Mouse (Mus musculus): ENCODE measurements around the gene Ppp1r2. TPM values are rescaled to one million over a fixed set of nuclear protein-coding genes. Genes with fewer than 3 reads are reported as not detected.

The Ppp1r2 gene
- total RNA-seq, 2 experiments from 2014 or later = 85.9 to 87.7 TPM

DNA sequence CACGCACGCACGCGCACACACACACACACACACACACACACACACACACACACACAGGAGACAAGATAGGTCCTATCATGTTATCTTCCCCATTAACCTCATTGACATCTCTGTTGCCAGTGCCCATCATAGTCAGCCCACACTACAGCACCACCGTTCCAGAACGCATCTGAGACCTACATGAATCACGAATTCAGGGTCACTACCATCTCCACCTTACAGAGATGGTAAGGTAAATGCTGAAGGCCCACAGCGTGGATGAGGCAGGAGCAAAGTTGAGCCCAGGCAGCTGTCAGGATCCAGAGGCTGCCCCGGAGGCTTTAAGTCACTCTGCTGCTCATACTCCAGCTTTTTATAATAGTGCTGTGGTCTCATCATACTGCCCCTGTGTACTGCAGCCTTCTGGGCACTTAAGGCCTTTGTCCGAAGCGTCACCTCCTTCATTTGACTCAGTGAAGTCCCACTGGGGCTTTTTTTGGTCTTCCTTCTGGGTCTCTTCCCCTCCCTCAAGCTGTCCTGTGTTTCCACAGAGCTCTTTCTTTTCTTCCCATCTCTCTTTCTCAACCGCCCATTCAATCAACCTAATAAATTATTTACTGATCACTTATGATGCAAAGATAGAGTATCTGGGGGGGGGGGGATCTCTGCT is 40.1 kb downstream of the Ppp1r2 start:
- no peak for DNase-seq (ENCODE audit: low spot score in 2 of 2)

DNA sequence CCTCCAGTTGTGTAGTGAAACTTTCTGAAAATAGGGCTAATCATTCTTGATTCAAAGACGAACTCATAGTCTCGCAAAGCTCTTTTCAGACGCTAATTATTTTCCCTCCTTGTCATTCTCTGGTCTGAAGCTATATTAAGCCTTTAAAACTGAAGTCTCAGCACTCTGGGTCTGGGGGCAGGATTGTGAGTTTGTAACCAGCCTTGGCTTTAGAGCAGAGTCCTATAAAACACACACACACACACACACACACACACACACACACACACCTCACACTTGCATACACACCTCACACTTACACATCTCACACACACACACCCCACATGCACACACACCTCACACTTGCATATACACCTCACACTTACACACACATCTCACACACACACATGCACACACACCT is 40.7 kb downstream of the Ppp1r2 start:
- no peak for DNase-seq (ENCODE audit: low spot score in 2 of 2)

DNA sequence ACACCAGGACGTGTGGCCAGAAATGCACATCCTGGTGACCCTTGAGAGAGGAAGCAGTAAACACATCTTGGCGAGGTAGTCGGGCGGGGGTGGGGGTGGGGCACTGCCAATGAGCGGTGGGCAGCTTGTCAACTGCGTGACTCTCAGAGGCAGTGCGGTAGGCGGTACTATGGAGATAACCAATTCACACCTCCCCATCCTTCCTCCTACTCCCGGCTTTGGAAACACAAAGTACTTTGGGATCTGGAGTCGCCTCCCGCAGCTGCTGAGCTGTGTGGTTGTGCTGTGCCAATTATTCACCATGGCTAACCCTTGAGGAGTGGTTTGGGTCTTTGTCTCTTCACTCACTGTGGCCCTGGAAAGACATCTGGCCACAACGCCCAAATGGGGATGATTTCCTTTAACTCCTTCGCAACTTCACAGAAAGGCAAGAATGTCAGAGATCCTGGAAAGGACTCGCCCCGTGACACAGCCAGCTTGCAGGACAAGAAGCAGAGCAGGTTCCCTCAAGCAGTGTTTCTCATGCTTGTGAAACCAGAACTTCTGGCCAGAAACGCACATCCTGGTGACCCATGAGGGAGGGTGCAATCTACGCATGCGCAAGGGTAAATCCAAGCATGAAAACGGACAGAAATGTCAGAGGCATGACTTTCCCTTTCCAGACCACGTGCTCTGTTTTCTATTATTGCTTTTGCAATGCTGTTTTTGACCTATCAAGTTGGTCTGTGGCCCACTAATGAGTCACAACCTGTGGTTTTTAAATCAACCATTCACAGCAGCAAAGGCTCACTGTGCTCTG is 41.3 kb downstream of the Ppp1r2 start:
- peak; percentile 20 to 66 for DNase-seq (ENCODE audit: low spot score in 2 of 2)

DNA sequence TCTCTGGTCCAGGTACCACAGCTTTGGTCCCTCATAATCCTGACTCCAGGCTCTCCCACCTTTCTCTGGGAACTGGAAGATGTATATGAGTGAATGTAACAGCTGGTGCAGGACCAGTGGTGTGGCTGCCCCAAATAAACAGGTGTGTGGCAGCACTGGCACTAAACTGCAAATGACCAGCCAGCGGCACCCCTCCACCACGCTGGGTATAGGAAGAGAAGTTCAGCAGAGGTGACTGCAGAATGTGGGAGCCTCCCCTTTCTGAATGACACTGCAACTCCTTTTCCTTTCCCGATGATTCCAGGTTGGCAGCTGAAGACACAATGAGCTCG is 41.9 kb downstream of the Ppp1r2 start:
- DNase-seq (ENCODE audit: low spot score in 2 of 2) = no peak

DNA sequence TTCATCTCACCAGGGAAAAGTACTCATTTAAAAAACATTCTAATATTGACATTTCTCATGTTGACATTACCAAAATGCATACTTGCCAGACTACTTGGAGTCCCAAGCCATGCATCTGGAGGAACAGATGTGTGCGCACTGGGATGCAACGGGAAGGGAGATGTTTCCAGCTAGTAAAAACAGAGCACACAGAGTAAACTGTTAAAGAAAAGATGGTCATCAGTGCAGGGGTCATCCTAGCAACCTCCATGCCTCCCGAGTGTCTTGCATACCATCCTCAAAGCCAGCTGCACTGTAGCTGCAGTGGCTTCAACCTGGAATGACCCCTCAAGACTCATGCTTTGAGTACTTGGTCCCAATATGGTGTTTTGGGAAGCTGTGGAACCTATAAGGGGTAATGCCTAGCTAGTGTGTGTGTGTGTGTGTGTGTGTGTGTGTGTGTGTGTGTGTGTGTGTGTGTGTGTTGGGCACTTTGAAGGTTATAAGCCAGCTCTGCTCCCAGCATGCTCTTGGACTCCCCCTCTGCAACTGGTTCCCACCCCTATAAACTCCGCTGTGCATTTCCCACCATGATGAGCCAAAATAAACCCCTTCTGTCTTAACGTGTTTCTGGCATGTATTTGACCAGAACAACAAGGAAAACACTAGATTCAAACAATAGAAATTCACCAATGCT is 42.4 kb downstream of the Ppp1r2 start:
- no peak for DNase-seq (ENCODE audit: low spot score in 2 of 2)

DNA sequence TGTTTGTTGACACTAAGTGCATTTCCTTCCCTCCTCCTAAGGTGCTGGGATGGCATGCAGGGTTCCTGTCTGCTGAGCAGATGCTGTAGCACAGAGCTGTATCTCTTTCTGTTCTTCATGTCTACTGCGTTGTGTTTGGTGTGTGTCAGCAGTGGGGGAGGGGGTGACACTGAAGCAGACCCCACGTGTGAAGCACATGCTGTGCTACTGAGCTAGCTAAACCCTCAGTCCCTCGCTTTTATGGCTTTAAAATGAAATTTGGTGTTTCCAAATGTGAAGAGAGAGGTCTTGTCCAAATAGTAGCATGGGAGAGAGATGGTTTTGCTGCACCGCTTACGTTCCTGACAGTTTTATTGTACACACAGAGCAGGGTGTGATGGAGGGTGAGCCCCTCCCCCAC is 43.5 kb downstream of the Ppp1r2 start:
- DNase-seq (ENCODE audit: low spot score in 2 of 2) = no peak

DNA sequence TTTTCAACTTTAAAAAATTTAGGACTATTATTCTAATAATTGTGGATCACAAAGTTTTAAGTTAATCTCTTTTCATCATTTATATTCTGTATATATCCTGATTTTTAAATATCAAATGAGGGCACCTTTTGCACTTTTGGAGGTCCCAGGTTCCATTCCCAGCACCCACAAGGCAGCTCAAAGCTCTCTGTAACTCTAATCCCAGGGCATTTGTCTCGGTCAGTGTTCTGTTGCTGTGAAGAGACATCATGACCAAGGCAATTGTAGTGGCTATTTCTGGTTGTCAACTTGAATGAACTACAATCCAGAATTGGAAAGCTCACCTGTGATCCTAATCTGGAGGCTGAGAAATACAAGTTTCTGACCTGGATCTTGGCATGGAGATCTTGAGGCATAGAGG is 47.3 kb downstream of the Ppp1r2 start:
- no peak for DNase-seq (ENCODE audit: low spot score in 2 of 2)

DNA sequence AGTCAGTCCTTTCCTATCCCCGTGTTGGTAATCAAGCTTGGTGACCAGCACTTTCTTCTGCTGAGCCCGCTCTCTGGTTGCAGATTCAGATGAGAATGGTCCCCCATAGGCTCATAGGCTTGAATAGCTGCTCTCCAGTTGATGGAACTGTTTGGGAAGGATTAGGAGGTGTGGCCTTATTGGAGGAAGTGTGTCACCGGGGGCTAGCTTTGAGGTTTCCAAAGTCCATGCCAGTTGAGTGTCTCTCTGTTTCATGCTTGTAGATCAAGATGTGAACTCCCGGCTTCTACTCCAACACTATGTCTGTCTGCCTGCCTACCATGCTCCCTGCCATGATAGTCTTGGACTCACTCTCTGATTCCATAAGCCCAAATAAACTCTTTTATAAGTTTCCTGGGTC is 59.8 kb downstream of the Ppp1r2 start:
- no peak for DNase-seq (ENCODE audit: low spot score in 2 of 2)

DNA sequence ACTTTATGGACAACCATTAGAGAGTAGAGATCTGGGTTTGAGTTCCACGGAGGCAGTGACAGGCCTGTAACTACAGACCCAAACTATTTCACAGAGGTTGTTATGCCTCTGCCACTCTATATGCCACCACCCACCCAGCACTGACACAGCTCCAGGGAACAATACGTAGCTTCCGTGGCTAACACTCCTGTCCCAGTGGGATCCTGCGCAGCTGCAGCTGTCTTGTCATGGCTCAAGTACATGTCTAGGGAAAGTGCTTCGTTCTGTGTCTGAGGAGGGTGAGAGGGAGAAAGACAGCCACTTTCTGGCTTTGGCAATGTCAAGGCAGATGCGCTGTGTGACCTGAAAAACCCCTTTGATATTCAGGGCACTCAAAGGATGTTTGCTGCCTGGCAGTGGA is 61.6 kb downstream of the Ppp1r2 start:
- DNase-seq (ENCODE audit: low spot score in 2 of 2) = peak in 1 of 2 experiments; percentile 0

DNA sequence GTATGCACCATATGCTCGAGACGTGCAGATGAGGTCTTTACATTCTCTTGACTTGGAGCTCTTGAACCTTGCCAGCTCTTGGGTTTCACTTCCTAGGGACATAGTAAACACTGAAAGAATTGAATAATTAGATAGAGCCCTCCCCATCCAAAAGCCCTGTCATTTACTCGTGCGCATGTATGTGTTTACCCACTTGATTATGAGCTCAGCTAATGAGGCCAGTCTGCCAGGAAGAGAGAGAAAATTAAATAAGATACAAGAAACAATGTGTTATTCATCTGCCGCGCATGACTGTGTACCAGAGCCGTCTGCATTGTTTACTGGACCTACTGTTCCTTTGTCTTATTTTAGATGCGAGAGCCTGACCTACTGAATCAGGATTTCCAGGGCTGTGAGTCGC is 63.6 kb downstream of the Ppp1r2 start:
- DNase-seq (ENCODE audit: low spot score in 2 of 2) = no peak

DNA sequence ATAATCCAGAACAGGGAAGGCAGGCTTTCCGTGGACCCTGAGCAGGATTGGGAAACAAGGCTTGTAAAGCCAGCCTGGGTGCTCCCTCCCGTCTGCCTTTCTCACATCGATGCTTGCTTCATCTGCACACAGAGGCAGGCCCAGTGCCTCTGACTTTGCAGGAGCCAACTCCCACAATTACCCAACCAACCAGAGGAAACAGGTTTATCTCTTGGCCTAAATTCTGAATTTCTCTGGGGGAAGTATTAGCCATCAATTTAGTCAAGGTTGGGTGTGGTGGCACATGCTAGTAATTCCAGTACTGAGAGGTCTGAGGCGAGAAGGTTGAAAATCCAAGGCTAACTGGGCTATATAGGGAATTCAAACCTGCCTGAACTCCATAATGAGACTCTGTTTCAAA is 64.6 kb downstream of the Ppp1r2 start:
- DNase-seq (ENCODE audit: low spot score in 2 of 2) = peak in 1 of 2 experiments; percentile 3

DNA sequence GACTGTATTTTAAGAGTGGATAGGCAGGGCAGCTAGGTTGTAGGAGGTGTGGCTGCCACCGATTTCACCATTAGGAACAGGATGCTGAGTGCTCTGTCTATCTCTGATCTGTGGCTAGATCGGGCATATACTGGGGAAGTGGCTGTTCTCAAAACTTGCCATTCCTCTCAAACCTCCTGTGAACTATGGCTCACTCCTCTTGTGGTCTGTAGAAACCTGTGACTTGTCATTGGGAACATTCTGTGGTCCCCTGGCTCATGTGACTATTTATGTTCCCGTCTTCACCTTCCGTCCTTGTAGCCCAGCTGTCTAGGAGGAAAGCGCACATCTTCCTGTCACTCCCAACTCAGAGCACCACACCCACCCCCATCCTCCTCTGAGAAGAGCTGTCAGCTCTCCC is 65.2 kb downstream of the Ppp1r2 start:
- peak in 1 of 2 experiments; percentile 1 for DNase-seq (ENCODE audit: low spot score in 2 of 2)

DNA sequence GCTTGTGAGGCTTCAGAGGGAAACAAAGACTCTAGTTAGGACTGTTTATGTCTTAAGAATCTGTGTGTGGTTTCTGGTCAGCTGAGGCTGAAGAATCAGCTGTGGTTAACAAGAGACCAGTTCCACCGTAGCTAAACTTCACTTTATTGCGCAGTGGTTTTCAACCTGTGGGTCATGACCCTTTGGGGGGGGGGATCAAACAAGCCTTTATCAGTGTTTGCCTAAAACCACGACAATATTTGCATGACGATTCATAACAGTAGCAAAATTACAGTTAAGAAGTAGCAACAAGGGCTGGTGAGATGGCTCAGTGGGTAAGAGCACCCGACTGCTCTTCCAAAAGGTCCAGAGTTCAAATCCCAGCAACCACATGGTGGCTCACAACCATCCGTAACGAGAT is 69.4 kb downstream of the Ppp1r2 start:
- no peak for DNase-seq (ENCODE audit: low spot score in 2 of 2)

DNA sequence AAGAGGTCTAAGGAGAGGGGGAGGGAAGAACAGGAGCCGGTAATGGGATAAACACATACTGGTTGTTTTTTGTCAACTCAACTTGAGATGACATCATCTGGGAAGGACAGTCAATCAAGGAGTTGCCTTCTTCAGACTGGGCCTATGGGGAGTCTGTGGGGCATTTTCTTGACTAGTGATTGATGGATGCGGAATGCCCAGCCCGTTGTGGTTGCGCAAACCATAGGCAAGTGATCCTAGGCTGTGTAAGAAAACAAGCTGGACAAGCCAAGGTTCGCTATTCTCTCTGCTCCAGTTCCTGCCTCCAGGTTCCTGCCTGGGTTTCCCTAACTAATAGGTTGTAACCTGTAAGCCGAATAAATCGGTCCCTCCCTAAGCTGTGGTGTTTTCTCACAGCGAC is 69.9 kb downstream of the Ppp1r2 start:
- peak in 1 of 2 experiments; percentile 2 for DNase-seq (ENCODE audit: low spot score in 2 of 2)

DNA sequence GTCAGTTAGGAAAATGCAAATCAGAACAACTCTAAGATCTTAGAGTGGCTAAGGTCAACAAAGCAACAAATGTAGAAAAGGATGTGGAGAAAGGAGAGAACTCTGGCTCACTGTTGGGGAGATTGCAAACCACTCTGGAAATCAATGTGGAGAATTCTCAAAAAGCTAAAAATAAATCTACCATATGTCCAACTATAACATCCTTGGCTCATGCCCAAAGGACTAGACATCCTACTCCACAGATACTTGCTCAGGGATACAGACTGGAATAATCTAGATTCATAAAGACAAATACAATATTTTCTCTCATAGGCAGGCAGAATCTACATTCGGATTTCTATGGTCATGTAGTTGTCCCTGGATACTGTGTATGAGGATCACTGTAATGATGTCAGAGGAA is 70.9 kb downstream of the Ppp1r2 start:
- no peak for DNase-seq (ENCODE audit: low spot score in 2 of 2)

DNA sequence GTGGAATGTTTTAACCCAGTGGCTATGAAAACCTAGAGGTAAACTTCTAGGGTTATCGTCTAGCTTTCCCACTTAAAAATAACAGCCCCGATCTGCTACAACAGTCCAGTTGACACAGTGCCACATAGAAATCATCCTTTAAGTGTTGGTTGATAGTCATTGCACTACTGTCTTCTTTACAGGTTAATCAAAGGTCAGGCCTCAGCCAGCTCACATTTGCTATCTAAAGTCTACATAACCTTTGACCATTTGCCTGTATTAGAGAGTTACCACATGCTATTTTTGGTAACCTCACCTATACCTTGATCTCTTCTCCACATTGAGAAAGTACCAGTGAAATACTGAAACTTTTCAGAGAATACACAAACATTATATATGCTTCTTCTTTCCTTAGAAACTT is 73.4 kb downstream of the Ppp1r2 start:
- peak in 1 of 2 experiments; percentile 1 for DNase-seq (ENCODE audit: low spot score in 2 of 2)

Small RNA genes within 50 kb of the gene (microRNA-seq; reads per million reads assigned to microRNA genes)
- gene Gm27415 = not detected

Other genes with a start within 250 kb of the Ppp1r2 start
- 10 to 100 TPM; 22.2 to 22.7 TPM for gene Xxylt1, start 193.8 kb downstream of the Ppp1r2 start, total RNA-seq (2021)
- 10 to 100 TPM; 49.8 to 49.9 TPM for gene Acap2, start 74.0 kb downstream of the Ppp1r2 start, total RNA-seq (2021)
- gene Apod, start 39.5 kb upstream of the Ppp1r2 start, total RNA-seq (2021) = 1 to 10 TPM; 1.8 to 2.1 TPM
- 10 to 100 TPM; 11.1 to 63.3 TPM for gene Bdh1, start 147.0 kb upstream of the Ppp1r2 start, total RNA-seq (2021)